Mouse (Mus musculus) MEL (cell line): Measurements from ENCODE around the gene Nop53. TPM values are rescaled to one million over a fixed set of nuclear protein-coding genes. Genes with fewer than 3 reads are reported as not detected.

Experiments used
- DNase-seq: peaks from one replicate; pipeline ENCODE4 v3.0.0; 2011; ENCODE audit warnings: low read depth, low spot score
- H3K27ac ChIP-seq: 2 replicates; pipeline ENCODE4 v1.5.1; 2012; ENCODE audit warnings: low read depth, mild to moderate bottlenecking, control low read depth, low read length, moderate library complexity; ENCODE audit not compliant: control insufficient read depth
- H3K27me3 ChIP-seq, 2 experiments: fragments of 150-350 bp in 1 of 2; sonication (generic) in 1 of 2; 2 replicates each; pipeline ENCODE4 v1.6.1; 2012; ENCODE audit warnings: low read length in 2 of 2, mild to moderate bottlenecking in 2 of 2, improper control_type of control experiment in 1 of 2, moderate library complexity in 1 of 2; ENCODE audit not compliant: insufficient read depth in 2 of 2, control insufficient read depth in 1 of 2
- H3K36me3 ChIP-seq, 2 experiments: 2 replicates each; pipeline ENCODE4 v1.6.1; 2012 to 2014; ENCODE audit warnings: low read length in 2 of 2, improper control_type of control experiment in 1 of 2, inconsistent platforms in 1 of 2, mild to moderate bottlenecking in 1 of 2; ENCODE audit not compliant: insufficient read depth in 2 of 2, control insufficient read depth in 1 of 2
- H3K4me1 ChIP-seq, 2 experiments: fragments of 150-350 bp in 1 of 2; sonication (generic) in 1 of 2; 2 replicates each; pipeline ENCODE4 v1.6.1; 2012; ENCODE audit warnings: low read length in 2 of 2, improper control_type of control experiment in 1 of 2, mild to moderate bottlenecking in 1 of 2; ENCODE audit not compliant: insufficient read depth in 2 of 2, control insufficient read depth in 1 of 2
- H3K4me3 ChIP-seq, 2 experiments: fragments of 150-350 bp in 1 of 2; sonication (generic) in 1 of 2; 2 replicates each; pipeline ENCODE4 v1.5.1; 2012; ENCODE audit warnings: low read depth in 2 of 2, low read length in 2 of 2, mild to moderate bottlenecking in 2 of 2, moderate library complexity in 2 of 2, control low read depth in 1 of 2, improper control_type of control experiment in 1 of 2; ENCODE audit not compliant: control insufficient read depth in 1 of 2, insufficient read depth in 1 of 2
- H3K79me2 ChIP-seq: 2 replicates; pipeline ENCODE4 v1.6.1; 2012; ENCODE audit warnings: mild to moderate bottlenecking, low read length, moderate library complexity; ENCODE audit not compliant: control insufficient read depth, poor library complexity, insufficient read depth
- H3K9ac ChIP-seq: 2 replicates; pipeline ENCODE4 v1.6.1; 2012; ENCODE audit warnings: low read depth, mild to moderate bottlenecking, control low read depth, low read length, moderate library complexity; ENCODE audit not compliant: control insufficient read depth, poor library complexity, severe bottlenecking
- H3K9me3 ChIP-seq: fragments of 150-350 bp; sonication (generic); replicated peaks from 2 replicates; pipeline ENCODE4 v1.6.1; 2012; ENCODE audit warnings: mild to moderate bottlenecking, low read length, improper control_type of control experiment, moderate library complexity; ENCODE audit not compliant: insufficient read depth
- CHD2 ChIP-seq: IDR thresholded peaks from 2 replicates; pipeline ENCODE4 v1.6.1; 2011; ENCODE audit warnings: low read length, improper control_type of control experiment
- CTCF ChIP-seq, 3 experiments: IDR thresholded peaks in 2 of 3; conservative IDR thresholded peaks in 1 of 3; 2 replicates each; pipeline ENCODE4 v1.5.1; 2011 to 2012; ENCODE audit warnings: low read length in 3 of 3, low read depth in 2 of 3, mild to moderate bottlenecking in 2 of 3, improper control_type of control experiment in 1 of 3, inconsistent platforms in 1 of 3, mixed read lengths in 1 of 3, moderate library complexity in 1 of 3; ENCODE audit not compliant: control insufficient read depth in 1 of 3, insufficient read depth in 1 of 3, poor library complexity in 1 of 3, severe bottlenecking in 1 of 3
- E2F4 ChIP-seq: IDR thresholded peaks from 2 replicates; pipeline ENCODE4 v1.6.1; 2011; ENCODE audit warnings: low read depth, low read length, improper control_type of control experiment, borderline replicate concordance
- ELF1 ChIP-seq: IDR thresholded peaks from 2 replicates; pipeline ENCODE4 v1.6.1; 2014; ENCODE audit warnings: low read depth, mild to moderate bottlenecking, inconsistent platforms, low read length, improper control_type of control experiment, moderate library complexity
- GABPA ChIP-seq: IDR thresholded peaks from 2 replicates; pipeline ENCODE4 v1.6.1; 2012; ENCODE audit warnings: low read depth, mild to moderate bottlenecking, inconsistent platforms, low read length, improper control_type of control experiment, moderate library complexity
- HCFC1 ChIP-seq: IDR thresholded peaks from 2 replicates; pipeline ENCODE4 v1.6.1; 2012; ENCODE audit warnings: low read depth, mild to moderate bottlenecking, inconsistent platforms, low read length, improper control_type of control experiment, moderate library complexity
- JUND ChIP-seq: IDR thresholded peaks from 2 replicates; pipeline ENCODE4 v1.6.1; 2011; ENCODE audit warnings: low read depth, mild to moderate bottlenecking, improper control_type of control experiment, low read length
- KAT2A ChIP-seq: conservative IDR thresholded peaks from 2 replicates; pipeline ENCODE4 v1.6.1; 2012; ENCODE audit warnings: low read depth, low read length, improper control_type of control experiment, inconsistent platforms
- MAFK ChIP-seq: IDR thresholded peaks from 2 replicates; pipeline ENCODE4 v1.6.1; 2011; ENCODE audit warnings: low read depth, mild to moderate bottlenecking, low read length, improper control_type of control experiment, borderline replicate concordance
- MAX ChIP-seq: IDR thresholded peaks from 2 replicates; pipeline ENCODE4 v1.6.1; 2011; ENCODE audit warnings: low read length, improper control_type of control experiment
- MAZ ChIP-seq: IDR thresholded peaks from 2 replicates; pipeline ENCODE4 v1.6.1; 2012; ENCODE audit warnings: low read depth, mild to moderate bottlenecking, inconsistent platforms, low read length, improper control_type of control experiment
- MXI1 ChIP-seq: IDR thresholded peaks from 2 replicates; pipeline ENCODE4 v1.6.1; 2011; ENCODE audit warnings: mild to moderate bottlenecking, low read depth, low read length, improper control_type of control experiment
- MYB ChIP-seq: IDR thresholded peaks from 2 replicates; pipeline ENCODE4 v1.6.1; 2011; ENCODE audit warnings: mild to moderate bottlenecking, low read depth, low read length, improper control_type of control experiment
- MYC ChIP-seq: IDR thresholded peaks from 2 replicates; pipeline ENCODE4 v1.6.1; 2011; ENCODE audit warnings: low read depth, mild to moderate bottlenecking, low read length, improper control_type of control experiment, moderate library complexity
- NRF1 ChIP-seq: IDR thresholded peaks from 2 replicates; pipeline ENCODE4 v1.6.1; 2014; ENCODE audit warnings: low read depth, mild to moderate bottlenecking, inconsistent platforms, low read length, improper control_type of control experiment, moderate library complexity; ENCODE audit not compliant: poor library complexity, insufficient read depth, severe bottlenecking
- POLR2A ChIP-seq, 2 experiments: IDR thresholded peaks; 2 replicates each; pipeline ENCODE4 v1.6.1; 2011 to 2012; ENCODE audit warnings: low read length in 2 of 2, mild to moderate bottlenecking in 2 of 2, control low read depth in 1 of 2, improper control_type of control experiment in 1 of 2, low read depth in 1 of 2, moderate library complexity in 1 of 2; ENCODE audit not compliant: control insufficient read depth in 1 of 2, insufficient read depth in 1 of 2, poor library complexity in 1 of 2
- POLR2AphosphoS2 ChIP-seq: IDR thresholded peaks from 2 replicates; pipeline ENCODE4 v1.6.1; 2011; ENCODE audit warnings: low read length, improper control_type of control experiment
- POLR2AphosphoS5 ChIP-seq: IDR thresholded peaks from 2 replicates; pipeline ENCODE4 v1.6.1; 2012; ENCODE audit warnings: low read depth, borderline replicate concordance, mild to moderate bottlenecking, inconsistent platforms, low read length, moderate library complexity, mixed read lengths
- RAD21 ChIP-seq: IDR thresholded peaks from 2 replicates; pipeline ENCODE4 v1.6.1; 2011; ENCODE audit warnings: mild to moderate bottlenecking, low read depth, low read length, improper control_type of control experiment
- RCOR1 ChIP-seq: IDR thresholded peaks from 2 replicates; pipeline ENCODE4 v1.6.1; 2012; ENCODE audit warnings: low read depth, mild to moderate bottlenecking, inconsistent platforms, low read length, improper control_type of control experiment
- SMC3 ChIP-seq: IDR thresholded peaks from 2 replicates; pipeline ENCODE4 v1.6.1; 2011; ENCODE audit warnings: low read depth, low read length, improper control_type of control experiment
- USF2 ChIP-seq, 2 experiments: IDR thresholded peaks; 2 replicates each; pipeline ENCODE4 v1.6.1; 2011 to 2012; ENCODE audit warnings: improper control_type of control experiment in 2 of 2, low read length in 2 of 2, borderline replicate concordance in 1 of 2, inconsistent platforms in 1 of 2, low read depth in 1 of 2, mild to moderate bottlenecking in 1 of 2; ENCODE audit not compliant: insufficient read depth in 1 of 2
- ZC3H11A ChIP-seq: IDR thresholded peaks from 2 replicates; pipeline ENCODE4 v1.6.1; 2012; ENCODE audit warnings: low read depth, mild to moderate bottlenecking, inconsistent platforms, low read length, improper control_type of control experiment
- ZNF384 ChIP-seq: IDR thresholded peaks from 2 replicates; pipeline ENCODE4 v1.6.1; 2012; ENCODE audit warnings: low read depth, mild to moderate bottlenecking, inconsistent platforms, low read length, improper control_type of control experiment
- polyA plus RNA-seq, 2 experiments: library from polyadenylated mRNA; stranded (reverse) in 1 of 2; unstranded in 1 of 2; fragments of >175 nt in 1 of 2; fragments of >200 nt in 1 of 2; gene quantifications; 2 replicates each; pipeline versions ENCODE4 v1.2.1 to v1.2.4; 2012; ENCODE audit warnings: low replicate concordance in 2 of 2, low read depth in 1 of 2; ENCODE audit not compliant: insufficient read length in 2 of 2, insufficient read depth in 1 of 2, missing spikeins in 1 of 2
- total RNA-seq: library from RNA; depleted of rRNA; stranded (reverse); fragments of 300-350 nt; gene quantifications from 2 replicates; pipeline ENCODE4 v1.2.3, GENCODE M21; 2012

Gene Nop53
- total and polyA plus RNA-seq, 3 experiments = 359 to 482 TPM; not detected in 1

DNA sequence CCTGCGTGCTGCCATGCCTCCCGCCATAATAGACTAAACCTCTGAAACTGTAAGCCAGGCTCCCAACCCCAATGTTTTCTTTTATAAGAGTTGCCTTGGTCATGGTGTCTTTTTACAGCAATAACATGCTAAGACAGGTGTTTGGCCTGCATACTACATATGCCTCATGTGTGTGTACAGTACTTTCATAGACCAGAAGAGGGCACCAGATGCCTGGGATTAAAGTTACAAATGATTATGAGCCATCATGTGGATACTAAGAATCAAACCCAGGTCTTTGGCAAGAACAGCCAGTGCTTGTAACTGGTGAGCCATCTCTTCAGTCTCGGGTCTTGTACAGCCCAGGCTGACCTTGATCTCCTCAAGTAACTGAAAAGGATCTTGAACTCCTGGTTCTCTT lies 23.8 kb upstream of the Nop53 start:
- H3K4me1 ChIP-seq = peaks cover 5 to 9% of the 10 kb centered on the region in 2 experiments
- H3K36me3 ChIP-seq = peaks cover 0 to 5% of the 10 kb centered on the region in 2 experiments; a peak in 1 of 4 replicates
- no peak overlapping the region for H3K9ac ChIP-seq
- no peak overlapping the region for H3K4me3 ChIP-seq
- TF ChIP-seq CHD2 (no peak), MYC (0 out of 2 replicates have a peak, but pooled peaks have one; percentile 27), CTCF (IDR thresholded peaks at IDR 0.05 in 2 of 3, conservative IDR thresholded peaks at IDR 0.05 in 1 of 3; ENCODE audit: control insufficient read depth in 1 of 3, insufficient read depth in 1 of 3, low read depth in 2 of 3, low read length in 3 of 3, poor library complexity in 1 of 3, severe bottlenecking in 1 of 3) (peak in 2 of 3 experiments; percentile 56 to 61; a peak in 4 of 6 replicates), SMC3 (peak; percentile 48), ZC3H11A (peak; percentile 30; the same call in 1 of the 2 replicates), USF2 (IDR thresholded peaks at IDR 0.05; ENCODE audit: borderline replicate concordance in 1 of 2, insufficient read depth in 1 of 2, low read depth in 1 of 2, low read length in 2 of 2) (no peak), HCFC1 (no peak), E2F4 (no peak), RAD21 (peak; percentile 57), MYB (no peak), MAX (no peak)
- TF ChIP-seq, all 39 proteins: peak for 5
- Histone ChIP-seq H3K27ac (no peak overlapping the region), H3K9me3 (no peaks in the 10 kb centered on the region), H3K27me3 (no peaks in the 10 kb centered on the region), H3K79me2 (no peaks in the 10 kb centered on the region)
- peak; percentile 63 for DNase-seq

DNA sequence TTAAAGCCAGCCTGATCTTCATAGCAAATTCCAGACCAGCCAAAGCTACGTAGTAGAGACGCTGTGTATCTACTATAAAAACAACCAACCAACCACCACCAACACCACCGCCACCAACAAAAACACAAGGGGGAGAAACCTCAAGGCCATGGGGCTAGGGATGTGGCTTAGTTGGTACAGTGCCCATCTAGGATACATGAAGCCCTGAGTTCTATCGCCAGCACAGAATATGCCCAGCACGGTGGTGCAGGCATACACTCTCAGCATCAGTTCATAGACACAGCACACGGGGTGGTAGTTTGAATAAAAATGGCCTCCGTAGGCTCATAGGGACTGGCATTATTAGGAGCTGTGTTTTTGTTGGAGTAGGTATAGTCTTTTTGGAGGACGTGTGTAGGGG lies 22.4 kb upstream of the Nop53 start:
- TF ChIP-seq RCOR1 = no peak
- TF ChIP-seq CTCF (IDR thresholded peaks at IDR 0.05 in 2 of 3, conservative IDR thresholded peaks at IDR 0.05 in 1 of 3; ENCODE audit: control insufficient read depth in 1 of 3, insufficient read depth in 1 of 3, low read depth in 2 of 3, low read length in 3 of 3, poor library complexity in 1 of 3, severe bottlenecking in 1 of 3) = 0 out of 6 replicates have a peak, but pooled peaks of 1 of the 3 experiments have one; percentile 5
- no peak for TF ChIP-seq JUND
- H3K27ac ChIP-seq = no peak overlapping the region
- H3K36me3 ChIP-seq = peaks cover 0 to 10% of the 10 kb centered on the region in 2 experiments; a peak in 2 of 4 replicates
- no peaks in the 10 kb centered on the region for H3K9me3 ChIP-seq
- no peaks in the 10 kb centered on the region for H3K27me3 ChIP-seq
- no peak for DNase-seq
- peaks cover 6 to 17% of the 10 kb centered on the region in 2 experiments for H3K4me1 ChIP-seq
- no peak overlapping the region for H3K9ac ChIP-seq
- H3K4me3 ChIP-seq = no peak overlapping the region
- no peaks in the 10 kb centered on the region for H3K79me2 ChIP-seq

DNA sequence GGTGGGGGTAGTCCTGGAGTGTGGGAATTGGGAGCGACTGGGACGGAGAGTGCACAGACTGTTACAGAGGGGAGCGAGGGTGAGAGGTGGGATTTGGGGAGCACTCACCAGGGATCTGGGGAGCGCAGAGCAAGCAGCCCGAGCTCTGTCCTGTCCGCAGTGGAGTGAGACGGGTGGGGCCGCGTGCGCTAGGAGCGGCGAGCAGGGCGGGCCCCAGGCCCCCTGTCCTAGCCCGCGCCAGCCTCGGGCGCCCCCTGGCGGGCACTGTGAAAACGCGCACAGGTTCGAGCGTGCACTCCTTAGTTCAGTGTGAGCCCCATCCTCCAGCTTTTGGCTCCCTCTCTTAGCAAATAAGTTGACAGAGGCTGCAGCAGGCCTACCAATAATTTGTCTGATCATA lies 21.4 kb upstream of the Nop53 start, which contains the start of gene Ehd2:
Gene Ehd2, minus strand, starts transcription at position 256 of the 400 bp plus-strand sequence.
- no peaks in the 10 kb centered on the region for H3K9me3 ChIP-seq
- peak; percentile 85 for DNase-seq
- H3K79me2 ChIP-seq = no peaks in the 10 kb centered on the region
- peak within 1 kb of the TSS; percentile 65 to 73 for H3K4me3 ChIP-seq
- no peaks in the 10 kb centered on the region for H3K27me3 ChIP-seq
- H3K36me3 ChIP-seq = peaks cover 0 to 10% of the 10 kb centered on the region in 2 experiments; a peak in 2 of 4 replicates
- peak within 1 kb of the TSS; percentile 77 for H3K9ac ChIP-seq
- H3K27ac ChIP-seq = no peak within 1 kb of the TSS
- peaks cover 6 to 17% of the 10 kb centered on the region in 2 experiments for H3K4me1 ChIP-seq
- no peak for TF ChIP-seq POLR2AphosphoS5
- TF ChIP-seq ZNF384 = no peak
- TF ChIP-seq POLR2A (IDR thresholded peaks at IDR 0.05; ENCODE audit: control insufficient read depth in 1 of 2, insufficient read depth in 1 of 2, low read depth in 1 of 2, low read length in 2 of 2, poor library complexity in 1 of 2) = peak in 1 of 2 experiments; percentile 53; a peak in 1 of 4 replicates
- peak; percentile 89; the same call in 1 of the 2 replicates for TF ChIP-seq MAZ
- 0 out of 2 replicates have a peak, but pooled peaks have one; percentile 37 for TF ChIP-seq HCFC1
- TF ChIP-seq ELF1 = no peak
- peak; percentile 37; the same call in 1 of the 2 replicates for TF ChIP-seq MXI1
- TF ChIP-seq USF2 (IDR thresholded peaks at IDR 0.05; ENCODE audit: borderline replicate concordance in 1 of 2, insufficient read depth in 1 of 2, low read depth in 1 of 2, low read length in 2 of 2) = no peak
- no peak for TF ChIP-seq POLR2AphosphoS2
- TF ChIP-seq CHD2 = no peak
- TF ChIP-seq MAFK = no peak
- peak; percentile 79 for TF ChIP-seq RAD21
- TF ChIP-seq GABPA = no peak
- TF ChIP-seq KAT2A = no peak
- TF ChIP-seq NRF1 = no peak
- no peak for TF ChIP-seq E2F4
- no peak for TF ChIP-seq MAX
